Mouse (Mus musculus): ENCODE measurements around the gene Trmt13. TPM values are rescaled to one million over a fixed set of nuclear protein-coding genes. Genes with fewer than 3 reads are reported as not detected.

Gene Trmt13
- total and polyA plus RNA-seq, 3 experiments, result 9.9 to 20.9 (median 11.1) TPM

DNA sequence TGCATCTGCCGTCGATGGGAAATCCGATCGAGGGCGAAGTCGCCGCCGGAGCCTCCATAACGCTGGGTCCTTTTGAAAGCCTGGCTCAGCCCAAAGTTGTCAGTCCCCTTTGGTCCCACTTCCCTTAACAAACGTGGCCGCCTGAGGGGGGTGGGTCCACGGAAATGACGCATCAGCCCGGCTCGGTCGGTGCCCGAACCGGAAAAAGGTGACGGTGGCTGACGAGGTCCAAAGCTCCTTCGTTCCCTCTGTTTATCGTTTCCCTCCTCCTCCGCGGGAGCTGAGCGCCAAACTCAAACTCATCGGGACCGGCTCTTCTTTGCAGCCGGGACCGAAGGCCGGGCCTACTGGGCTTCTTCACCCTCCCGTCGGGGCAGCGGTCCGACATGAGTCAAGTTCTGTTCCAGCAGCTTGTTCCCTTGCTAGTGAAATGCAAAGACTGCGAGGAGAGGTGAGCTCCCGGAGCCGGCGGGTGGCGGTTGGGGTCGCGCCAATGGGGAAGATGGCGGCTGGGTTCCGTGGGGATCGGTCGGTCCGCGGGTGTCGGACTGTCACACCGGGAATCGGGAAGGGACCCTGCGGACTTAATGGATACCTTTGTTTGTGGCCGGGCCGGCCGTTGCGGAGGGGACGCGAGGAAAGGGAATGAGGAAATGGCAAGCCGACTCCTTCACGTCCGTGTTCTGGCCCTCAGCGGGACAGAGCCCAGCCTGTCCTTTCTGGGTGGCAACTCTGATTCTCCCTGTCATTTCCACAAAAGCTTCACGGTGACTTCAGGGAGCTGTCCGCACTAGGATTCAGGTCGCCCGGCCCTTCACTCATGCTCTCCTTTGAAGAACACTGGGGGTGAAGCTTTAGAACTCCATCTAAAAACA is 19.4 kb downstream of the Trmt13 start, which contains the start of gene Sass6 (continued):
- TF ChIP-seq ETS1 (conservative IDR thresholded peaks at IDR 0.05; ENCODE audit: low read depth, low read length) (no peak), GABPA (IDR thresholded peaks at IDR 0.05; ENCODE audit: insufficient replicate concordance, low read depth, low read length) (no peak; the same call in 1 of the 2 replicates), RCOR1 (conservative IDR thresholded peaks at IDR 0.05; ENCODE audit: low read depth, low read length) (no peak), POLR2AphosphoS2 (IDR thresholded peaks at IDR 0.05; ENCODE audit: low read depth, low read length) (no peak), SIN3A (IDR thresholded peaks at IDR 0.05; ENCODE audit: low read length) (peak; percentile 93), JUN (IDR thresholded peaks at IDR 0.05; ENCODE audit: insufficient read depth, low read depth, low read length) (no peak), E2F4 (IDR thresholded peaks at IDR 0.05; ENCODE audit: insufficient replicate concordance, low read depth, low read length) (peak; percentile 91), USF2 (conservative IDR thresholded peaks at IDR 0.05; ENCODE audit: low read depth, low read length) (no peak), CTCF (conservative IDR thresholded peaks at IDR 0.05 in 1 of 2, IDR thresholded peaks at IDR 0.05 in 1 of 2; ENCODE audit: low read depth in 2 of 2, low read length in 2 of 2) (no peak), MAZ (IDR thresholded peaks at IDR 0.05; ENCODE audit: low read depth, low read length) (peak; percentile 32; the same call in 1 of the 2 replicates), RAD21 (IDR thresholded peaks at IDR 0.05; ENCODE audit: low read depth, low read length) (no peak), HCFC1 (IDR thresholded peaks at IDR 0.05; ENCODE audit: low read depth, low read length) (peak; percentile 95), ZKSCAN1 (IDR thresholded peaks at IDR 0.05; ENCODE audit: borderline replicate concordance, low read depth, low read length) (no peak), CHD2 (IDR thresholded peaks at IDR 0.05; ENCODE audit: low read length) (no peak), USF1 (IDR thresholded peaks at IDR 0.05; ENCODE audit: low read depth, low read length) (no peak), ZC3H11A (IDR thresholded peaks at IDR 0.05; ENCODE audit: low read depth, low read length) (no peak)

DNA sequence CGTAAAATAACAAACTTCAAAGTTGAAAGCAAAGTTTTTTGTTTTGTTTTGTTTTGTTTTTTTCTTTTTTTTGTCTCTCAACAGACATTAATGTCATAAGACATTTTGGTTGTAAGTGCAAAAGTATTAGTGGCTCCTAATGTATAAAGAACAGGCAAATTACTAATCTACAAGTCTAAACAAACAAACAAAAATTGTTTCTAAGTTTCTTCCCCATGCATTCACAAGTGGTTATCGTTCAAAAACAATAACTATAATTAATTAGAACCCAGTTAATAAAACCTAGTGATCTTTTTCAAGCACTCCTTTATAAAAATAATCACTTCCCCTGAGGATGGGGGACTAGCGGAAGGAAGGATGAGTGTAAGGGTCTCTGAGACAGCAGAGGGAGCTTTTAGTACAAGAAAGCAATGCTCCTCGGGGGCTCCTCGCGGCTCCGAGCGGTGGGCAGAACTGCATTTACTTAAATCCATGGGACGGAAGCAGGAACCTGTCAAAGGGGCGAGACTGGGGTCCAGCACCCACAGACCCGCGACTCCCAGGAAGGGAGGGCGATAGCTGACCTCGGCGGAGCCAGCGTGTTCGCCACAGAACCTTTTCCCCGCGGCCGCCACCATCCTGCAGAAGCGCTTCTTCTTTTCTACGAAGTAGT is 20.2 kb downstream of the Trmt13 start:
- Histone ChIP-seq H3K79me2 (replicated peaks; ENCODE audit: control insufficient read depth, extremely low read depth, insufficient read depth, poor library complexity, severe bottlenecking) (peaks cover 33% of the 10 kb centered on the region), H3K36me3 (replicated peaks in 1 of 2; ENCODE audit: control insufficient read depth in 1 of 2, insufficient read depth in 1 of 2, low read length in 1 of 2) (peaks cover 19 to 48% of the 10 kb centered on the region in 2 experiments), H3K4me1 (ENCODE audit: control insufficient read depth in 1 of 2, insufficient read depth in 2 of 2) (peaks cover 0 to 20% of the 10 kb centered on the region in 2 experiments; a peak in 2 of 4 replicates), H3K27ac (ENCODE audit: insufficient read depth, low read depth) (peak overlapping the region; percentile 54), H3K9me3 (replicated peaks; ENCODE audit: low read length) (no peaks in the 10 kb centered on the region), H3K27me3 (replicated peaks) (no peaks in the 10 kb centered on the region), H3K9ac (ENCODE audit: insufficient read depth, low read depth) (peak overlapping the region; percentile 54), H3K4me3 (replicated peaks in 1 of 3; ENCODE audit: low read depth in 2 of 3, low read length in 2 of 3, poor library complexity in 1 of 3) (peak overlapping the region; percentile 65 to 91 (median 72)), H3K4me2 (ENCODE audit: insufficient read depth, low read depth, poor library complexity, severe bottlenecking) (no peak overlapping the region)
- in situ Hi-C loops (cut with MboI; ENCODE audit: low pct_ligation_motif_present, low pct_unique_long_range_greater_than_20kb, low sequenced_read_pairs), result loop anchor here (10.0 to 25.0 kb wide), 2 partner anchors 141 to 257 kb away; no protein-coding TSS in a partner anchor
- DNase-seq (ENCODE audit: extremely low read depth), result peak; percentile 58
- dilution Hi-C loops (cut with MboI; ENCODE audit: extremely low pct_ligation_motif_present, extremely low pct_unique_long_range_greater_than_20kb, low sequenced_read_pairs), result no loop called here
- peak; percentile 20 for TF ChIP-seq RAD21 (IDR thresholded peaks at IDR 0.05; ENCODE audit: low read depth, low read length)
- TF ChIP-seq CHD1 (IDR thresholded peaks at IDR 0.05; ENCODE audit: low read depth, low read length), result peak; percentile 80; the same call in 1 of the 2 replicates
- TF ChIP-seq ZMIZ1 (IDR thresholded peaks at IDR 0.05; ENCODE audit: low read depth, low read length), result no peak
- peak; percentile 22; the same call in 1 of the 2 replicates for TF ChIP-seq SMC3 (IDR thresholded peaks at IDR 0.05; ENCODE audit: low read depth, low read length)
- TF ChIP-seq CTCF (conservative IDR thresholded peaks at IDR 0.05 in 1 of 2, IDR thresholded peaks at IDR 0.05 in 1 of 2; ENCODE audit: low read depth in 2 of 2, low read length in 2 of 2), result peak in 1 of 2 experiments; percentile 46; a peak in 2 of 4 replicates
- 0 out of 2 replicates have a peak, but pooled peaks have one; percentile 6 for TF ChIP-seq EP300 (IDR thresholded peaks at IDR 0.05; ENCODE audit: low read length)
- no peak; the same call in 1 of the 2 replicates for TF ChIP-seq MAZ (IDR thresholded peaks at IDR 0.05; ENCODE audit: low read depth, low read length)
- no peak for TF ChIP-seq NELFE (IDR thresholded peaks at IDR 0.05; ENCODE audit: low read depth, low read length)

Data from CH12.LX (cell line).